Mouse (Mus musculus): Measurements from ENCODE around the gene Sgpp1.
A peak's percentile ranks its signal among the peaks of the same experiment; 100 is the strongest.
"Not testable (repeated sequence)": the region's sequence is repeated elsewhere in the genome, so short reads cannot be mapped to it uniquely, and the experiment has no call there.

Gene Sgpp1

GRCm38 (mm10) chr12:75701173-75702083 lies 34.1 kb downstream of the Sgpp1 start:
- no peak for ATAC-seq (ENCODE audit: insufficient number of reproducible peaks, low FRiP score, low TSS enrichment)

DNA sequence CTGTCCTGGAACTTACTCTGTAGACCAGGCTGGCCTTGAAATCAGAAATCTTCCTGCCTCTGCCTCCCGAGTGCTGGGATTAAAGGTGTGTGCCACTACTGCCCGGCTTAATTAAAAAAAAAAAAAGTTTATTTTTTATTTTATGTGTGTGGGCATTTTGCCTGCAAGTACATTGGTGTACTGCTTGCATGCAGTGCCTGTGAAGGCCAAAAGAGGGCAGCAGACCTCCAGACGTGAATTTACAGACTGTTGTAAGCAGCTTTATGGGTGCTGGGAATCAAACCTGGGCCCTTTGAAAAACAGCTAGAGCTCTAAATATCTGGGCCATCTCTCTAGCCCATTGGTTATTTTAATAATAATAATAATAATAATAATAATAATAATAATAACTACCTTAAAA lies 36.8 kb downstream of the Sgpp1 start:
- no peak for ATAC-seq (ENCODE audit: insufficient number of reproducible peaks, low FRiP score, low TSS enrichment)

DNA sequence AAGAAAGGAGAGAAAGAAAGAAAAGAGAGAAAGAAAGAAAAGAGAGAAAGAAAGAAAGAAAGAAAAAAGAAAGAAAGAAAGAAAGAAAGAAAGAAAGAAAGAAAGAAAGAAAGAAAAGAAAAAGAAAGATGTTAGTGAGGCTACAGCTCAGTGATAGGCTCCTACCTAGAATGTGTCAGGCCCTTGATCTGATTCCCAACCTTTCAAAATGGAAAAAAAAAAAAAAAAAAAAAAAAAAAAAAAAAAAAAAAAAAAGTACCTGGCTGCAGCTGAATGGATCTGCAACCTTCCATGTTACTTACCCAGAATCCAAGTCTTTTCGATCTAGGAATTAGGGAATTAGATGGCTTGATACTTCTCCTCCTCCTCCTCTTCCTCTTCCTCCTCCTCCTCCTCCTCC lies 39.7 kb downstream of the Sgpp1 start:
- not testable (repeated sequence) for ATAC-seq (ENCODE audit: insufficient number of reproducible peaks, low FRiP score, low TSS enrichment)

- ATAC-seq (ENCODE audit: insufficient number of reproducible peaks, low FRiP score, low TSS enrichment): no peak
These were observed 46.5 kb downstream of the Sgpp1 start for GRCm38 (mm10) chr12:75689003-75689402.

- ATAC-seq (ENCODE audit: insufficient number of reproducible peaks, low FRiP score, low TSS enrichment): no peak
These were observed 48.2 kb downstream of the Sgpp1 start for GRCm38 (mm10) chr12:75687314-75687713.

- not testable (repeated sequence) for ATAC-seq (ENCODE audit: insufficient number of reproducible peaks, low FRiP score, low TSS enrichment)
These were observed 51.5 kb downstream of the Sgpp1 start for GRCm38 (mm10) chr12:75684026-75684425.

DNA sequence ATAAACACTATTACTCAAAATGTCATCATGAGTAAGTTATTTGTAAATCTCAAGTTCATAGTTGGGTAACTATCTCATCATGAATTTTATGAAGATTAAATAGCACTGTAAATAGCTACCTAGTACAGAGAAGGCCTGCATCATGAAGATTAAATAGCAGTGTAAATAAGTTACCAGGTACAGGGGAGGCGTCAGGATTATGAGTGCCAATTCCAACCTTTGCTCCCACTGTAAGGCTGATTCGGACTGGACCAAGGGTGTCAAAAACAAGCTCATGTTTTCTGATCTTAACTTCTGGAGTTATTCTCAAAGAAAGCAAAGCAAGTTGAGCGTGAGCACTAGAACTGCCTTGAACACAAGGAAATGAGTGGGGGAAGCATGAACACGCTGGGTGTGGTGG lies 51.9 kb downstream of the Sgpp1 start:
- ATAC-seq (ENCODE audit: insufficient number of reproducible peaks, low FRiP score, low TSS enrichment): no peak

- ATAC-seq (ENCODE audit: insufficient number of reproducible peaks, low FRiP score, low TSS enrichment): no peak
These were observed 52.7 kb downstream of the Sgpp1 start for GRCm38 (mm10) chr12:75682842-75683241.

GRCm38 (mm10) chr12:75681101-75681500 lies 54.4 kb downstream of the Sgpp1 start:
- ATAC-seq (ENCODE audit: insufficient number of reproducible peaks, low FRiP score, low TSS enrichment): no peak

- no peak for ATAC-seq (ENCODE audit: insufficient number of reproducible peaks, low FRiP score, low TSS enrichment)
These were observed 57.1 kb downstream of the Sgpp1 start for GRCm38 (mm10) chr12:75678393-75678792.

DNA sequence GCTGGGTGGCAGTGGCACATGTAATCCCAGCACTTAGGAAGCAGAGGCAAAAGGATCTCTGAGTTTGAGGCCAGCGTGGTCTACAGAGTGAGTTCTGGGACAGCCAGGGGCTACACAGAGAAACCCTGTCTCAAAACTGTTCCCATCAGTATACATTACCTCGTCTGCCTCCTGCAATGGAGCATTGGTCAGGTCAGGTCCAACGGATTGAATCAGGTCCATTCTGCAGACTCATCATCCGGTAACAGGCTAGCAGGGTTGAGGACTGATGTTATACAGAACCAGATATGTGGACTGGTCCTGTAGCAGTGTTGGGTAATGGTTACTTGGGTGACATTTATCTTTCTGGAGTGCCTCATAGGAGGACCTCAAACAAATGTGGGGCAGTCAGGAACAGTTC lies 62.9 kb downstream of the Sgpp1 start:
- ATAC-seq (ENCODE audit: insufficient number of reproducible peaks, low FRiP score, low TSS enrichment): no peak

DNA sequence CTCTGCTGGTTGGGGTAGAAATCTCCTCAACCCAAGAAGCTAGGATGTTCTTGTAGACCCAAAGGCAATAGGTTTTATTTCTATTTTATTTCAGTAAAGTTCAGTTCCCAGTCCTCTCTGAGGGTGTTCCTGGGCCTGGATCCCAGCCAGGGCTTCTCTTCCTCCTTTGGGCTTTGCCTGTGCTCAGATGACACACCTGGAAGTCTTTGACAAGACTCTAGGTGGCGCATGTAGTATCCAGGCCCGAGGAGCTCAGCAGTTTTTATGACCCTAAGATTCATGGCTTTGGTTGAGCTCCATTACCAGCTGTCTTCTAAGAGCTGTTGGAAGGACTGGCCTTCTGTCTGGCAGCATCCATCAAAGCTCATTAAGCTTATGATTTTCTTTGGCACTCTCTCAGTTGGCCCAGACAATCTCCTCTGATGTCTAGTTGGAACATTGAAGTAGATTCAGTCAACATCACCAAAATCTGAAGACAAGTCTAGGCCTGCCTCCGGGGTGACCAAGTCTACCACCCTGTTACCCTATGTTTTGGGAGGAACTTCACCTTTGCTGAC lies 63.7 kb downstream of the Sgpp1 start:
- ATAC-seq (ENCODE audit: insufficient number of reproducible peaks, low FRiP score, low TSS enrichment): no peak

DNA sequence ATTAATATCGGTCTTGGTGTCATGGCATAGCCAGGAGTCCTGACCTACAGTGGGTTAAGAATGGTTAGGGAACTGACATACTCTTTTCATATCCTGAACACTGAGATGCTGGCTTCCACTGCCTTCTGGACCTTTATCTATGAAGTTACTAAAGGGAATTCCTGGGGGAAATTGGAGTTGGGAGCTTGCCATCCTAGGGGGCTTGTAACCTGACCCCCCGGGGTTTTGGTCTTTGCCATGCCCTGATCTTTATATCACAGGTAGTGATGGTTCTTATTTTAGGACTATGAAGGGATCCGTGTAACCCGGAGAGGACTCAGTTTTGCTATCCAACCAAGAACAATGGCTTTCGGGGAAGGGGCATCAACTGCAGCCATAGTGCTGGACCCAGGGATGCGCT lies 64.9 kb downstream of the Sgpp1 start:
- no peak for ATAC-seq (ENCODE audit: insufficient number of reproducible peaks, low FRiP score, low TSS enrichment)

- peak; percentile 99 for ATAC-seq (ENCODE audit: insufficient number of reproducible peaks, low FRiP score, low TSS enrichment)
These were observed 66.0 kb downstream of the Sgpp1 start, which contains the start of gene Wdr89 for GRCm38 (mm10) chr12:75669258-75670106. TSS of gene Wdr89 (minus strand) at chr12:75669537.

DNA sequence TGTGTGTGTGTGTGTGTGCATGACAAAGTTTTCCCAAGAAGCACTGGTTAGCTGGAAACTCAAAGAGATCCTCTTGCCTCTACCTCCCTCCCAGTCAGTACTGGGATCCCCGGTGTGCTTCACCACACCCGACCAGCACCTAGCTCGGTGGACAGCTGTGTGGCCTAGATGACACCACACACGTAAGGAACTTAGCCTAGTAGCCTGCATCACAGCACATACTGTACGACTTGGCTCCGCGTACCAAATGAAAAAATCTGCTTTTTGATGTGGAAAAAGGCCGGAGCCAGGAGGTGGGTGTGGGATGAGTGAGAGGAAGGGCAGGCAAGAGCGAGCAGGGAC lies 66.6 kb downstream of the Sgpp1 start:
- no peak; the same call in 1 of the 2 replicates for ATAC-seq (ENCODE audit: insufficient number of reproducible peaks, low FRiP score, low TSS enrichment)

DNA sequence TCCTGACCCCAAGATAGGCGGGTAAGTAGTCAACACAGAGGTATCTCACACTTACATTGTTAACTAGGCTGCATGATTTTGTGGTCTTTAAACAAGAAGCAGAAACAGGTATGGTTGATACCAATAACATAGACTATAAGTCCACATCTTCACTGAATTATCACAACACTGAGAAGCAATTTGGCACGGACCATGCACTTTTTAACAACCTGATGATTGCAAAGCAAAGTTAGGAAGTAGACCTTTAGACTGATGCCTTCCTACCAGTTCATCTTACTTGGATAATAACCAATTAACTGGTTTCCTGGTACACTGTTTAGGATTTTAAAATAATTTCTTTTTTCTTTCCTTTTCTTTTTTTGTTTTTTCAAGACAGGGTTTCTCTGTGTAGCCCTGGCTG lies 67.3 kb downstream of the Sgpp1 start:
- ATAC-seq (ENCODE audit: insufficient number of reproducible peaks, low FRiP score, low TSS enrichment): no peak

DNA sequence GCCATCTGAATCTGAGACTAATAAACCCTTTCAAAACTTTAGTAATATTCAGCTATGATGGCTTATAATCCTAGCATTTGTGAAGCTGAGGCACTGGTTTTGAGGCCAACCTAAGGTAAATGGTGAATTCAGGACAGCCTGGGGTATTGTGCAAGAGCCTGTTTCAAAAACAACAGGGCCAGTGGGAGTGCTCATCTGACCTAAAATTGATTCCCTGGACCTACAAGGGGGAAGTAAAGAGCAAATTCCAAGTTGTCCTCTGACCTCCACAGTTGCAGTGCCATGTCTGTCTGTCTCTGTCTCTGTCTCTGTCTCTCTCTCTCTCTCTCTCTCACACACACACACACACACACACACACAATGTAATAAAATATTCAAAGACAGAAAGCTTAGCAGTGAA lies 68.6 kb downstream of the Sgpp1 start:
- no peak for ATAC-seq (ENCODE audit: insufficient number of reproducible peaks, low FRiP score, low TSS enrichment)

- ATAC-seq (ENCODE audit: insufficient number of reproducible peaks, low FRiP score, low TSS enrichment): no peak
These were observed 71.1 kb downstream of the Sgpp1 start for GRCm38 (mm10) chr12:75664516-75664810.

Measured in cerebellum, adult (tissue).